Mouse (Mus musculus): Measurements from ENCODE around the gene A230050P20Rik. TPM values are rescaled to one million over a fixed set of nuclear protein-coding genes. Genes with fewer than 3 reads are reported as not detected.

Gene A230050P20Rik
- total and polyA plus RNA-seq, 3 experiments, result 63.7 to 199 (median 190) TPM

- Histone ChIP-seq H3K79me2 (ENCODE audit: control insufficient read depth, insufficient read depth, low read length, poor library complexity) (no peaks in the 10 kb centered on the region), H3K27me3 (ENCODE audit: control insufficient read depth in 1 of 2, insufficient read depth in 2 of 2, low read length in 2 of 2) (peaks cover 0 to 14% of the 10 kb centered on the region in 2 experiments; a peak in 2 of 4 replicates), H3K4me1 (ENCODE audit: control insufficient read depth in 1 of 2, insufficient read depth in 2 of 2, low read length in 2 of 2) (peaks cover 0 to 7% of the 10 kb centered on the region in 2 experiments; a peak in 3 of 4 replicates), H3K4me3 (ENCODE audit: control insufficient read depth in 1 of 2, insufficient read depth in 1 of 2, low read depth in 2 of 2, low read length in 2 of 2) (no peak overlapping the region), H3K9me3 (replicated peaks; ENCODE audit: insufficient read depth, low read length) (no peaks in the 10 kb centered on the region), H3K36me3 (ENCODE audit: control insufficient read depth in 1 of 2, insufficient read depth in 2 of 2, low read length in 2 of 2) (peaks cover 0 to 6% of the 10 kb centered on the region in 2 experiments; a peak in 2 of 4 replicates), H3K9ac (ENCODE audit: control insufficient read depth, low read depth, low read length, poor library complexity, severe bottlenecking) (no peak overlapping the region), H3K27ac (ENCODE audit: control insufficient read depth, low read depth, low read length) (no peak overlapping the region)
- peak in 2 of 3 experiments; percentile 10 to 45; a peak in 2 of 6 replicates for TF ChIP-seq CTCF (IDR thresholded peaks at IDR 0.05 in 2 of 3, conservative IDR thresholded peaks at IDR 0.05 in 1 of 3; ENCODE audit: control insufficient read depth in 1 of 3, insufficient read depth in 1 of 3, low read depth in 2 of 3, low read length in 3 of 3, poor library complexity in 1 of 3, severe bottlenecking in 1 of 3)
- TF ChIP-seq HCFC1 (IDR thresholded peaks at IDR 0.05; ENCODE audit: low read depth, low read length), result no peak
- TF ChIP-seq BHLHE40 (IDR thresholded peaks at IDR 0.05; ENCODE audit: borderline replicate concordance, low read depth, low read length), result no peak
- DNase-seq (ENCODE audit: low read depth, low spot score), result peak; percentile 69
Observed at GRCm38 (mm10) chr9:20859926-20860325, 8.5 kb upstream of the A230050P20Rik start.

- peaks cover 0 to 8% of the 10 kb centered on the region in 2 experiments; a peak in 2 of 4 replicates for H3K27me3 ChIP-seq (ENCODE audit: control insufficient read depth in 1 of 2, insufficient read depth in 2 of 2, low read length in 2 of 2)
- H3K27ac ChIP-seq (ENCODE audit: control insufficient read depth, low read depth, low read length), result no peak overlapping the region
- DNase-seq (ENCODE audit: low read depth, low spot score), result peak; percentile 90
- no peaks in the 10 kb centered on the region for H3K79me2 ChIP-seq (ENCODE audit: control insufficient read depth, insufficient read depth, low read length, poor library complexity)
- TF ChIP-seq SIN3A (IDR thresholded peaks at IDR 0.05; ENCODE audit: low read length) (no peak), GATA1 (IDR thresholded peaks at IDR 0.05; ENCODE audit: low read depth, low read length) (no peak), MYB (IDR thresholded peaks at IDR 0.05; ENCODE audit: low read depth, low read length) (no peak), CTCF (IDR thresholded peaks at IDR 0.05 in 2 of 3, conservative IDR thresholded peaks at IDR 0.05 in 1 of 3; ENCODE audit: control insufficient read depth in 1 of 3, insufficient read depth in 1 of 3, low read depth in 2 of 3, low read length in 3 of 3, poor library complexity in 1 of 3, severe bottlenecking in 1 of 3) (peak in 2 of 3 experiments; percentile 99 to 100; a peak in 4 of 6 replicates)
- H3K36me3 ChIP-seq (ENCODE audit: control insufficient read depth in 1 of 2, insufficient read depth in 2 of 2, low read length in 2 of 2), result peaks cover 0 to 6% of the 10 kb centered on the region in 2 experiments; a peak in 2 of 4 replicates
- H3K9ac ChIP-seq (ENCODE audit: control insufficient read depth, low read depth, low read length, poor library complexity, severe bottlenecking), result no peak overlapping the region
- no peaks in the 10 kb centered on the region for H3K9me3 ChIP-seq (replicated peaks; ENCODE audit: insufficient read depth, low read length)
- peaks cover 0 to 7% of the 10 kb centered on the region in 2 experiments; a peak in 3 of 4 replicates for H3K4me1 ChIP-seq (ENCODE audit: control insufficient read depth in 1 of 2, insufficient read depth in 2 of 2, low read length in 2 of 2)
- H3K4me3 ChIP-seq (ENCODE audit: control insufficient read depth in 1 of 2, insufficient read depth in 1 of 2, low read depth in 2 of 2, low read length in 2 of 2), result no peak overlapping the region
Observed at GRCm38 (mm10) chr9:20861821-20862220, 6.6 kb upstream of the A230050P20Rik start.

DNA sequence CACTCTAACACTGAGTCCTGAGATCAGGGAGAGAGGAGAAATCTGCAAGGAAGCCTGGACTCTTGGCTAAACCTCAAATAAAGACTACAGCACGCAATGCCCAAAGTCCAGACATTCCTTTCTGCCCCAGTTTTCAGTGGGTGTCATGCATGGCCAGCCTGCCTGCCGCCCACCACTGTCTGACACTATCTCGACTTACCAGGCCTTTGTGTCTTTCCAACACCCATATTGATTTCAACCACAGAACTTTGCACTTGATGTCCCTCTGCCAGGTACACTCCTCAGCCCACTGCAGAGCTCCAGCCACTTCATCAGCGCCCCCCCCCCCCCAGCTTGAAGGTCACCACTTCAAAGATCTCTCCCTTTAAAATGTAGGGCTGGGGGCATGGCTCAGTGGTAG lies 6.2 kb upstream of the A230050P20Rik start:
- no peaks in the 10 kb centered on the region for H3K9me3 ChIP-seq (replicated peaks; ENCODE audit: insufficient read depth, low read length)
- H3K27me3 ChIP-seq (ENCODE audit: control insufficient read depth in 1 of 2, insufficient read depth in 2 of 2, low read length in 2 of 2), result peaks cover 0 to 8% of the 10 kb centered on the region in 2 experiments; a peak in 2 of 4 replicates
- H3K36me3 ChIP-seq (ENCODE audit: control insufficient read depth in 1 of 2, insufficient read depth in 2 of 2, low read length in 2 of 2), result peaks cover 0 to 6% of the 10 kb centered on the region in 2 experiments; a peak in 2 of 4 replicates
- no peak overlapping the region for H3K9ac ChIP-seq (ENCODE audit: control insufficient read depth, low read depth, low read length, poor library complexity, severe bottlenecking)
- H3K79me2 ChIP-seq (ENCODE audit: control insufficient read depth, insufficient read depth, low read length, poor library complexity), result no peaks in the 10 kb centered on the region
- no peak overlapping the region for H3K4me3 ChIP-seq (ENCODE audit: control insufficient read depth in 1 of 2, insufficient read depth in 1 of 2, low read depth in 2 of 2, low read length in 2 of 2)
- H3K27ac ChIP-seq (ENCODE audit: control insufficient read depth, low read depth, low read length), result no peak overlapping the region
- H3K4me1 ChIP-seq (ENCODE audit: control insufficient read depth in 1 of 2, insufficient read depth in 2 of 2, low read length in 2 of 2), result peaks cover 0 to 7% of the 10 kb centered on the region in 2 experiments; a peak in 3 of 4 replicates
- DNase-seq (ENCODE audit: low read depth, low spot score), result peak; percentile 65
- TF ChIP-seq CHD1 (IDR thresholded peaks at IDR 0.05; ENCODE audit: low read depth, low read length) (no peak), TAL1 (IDR thresholded peaks at IDR 0.05; ENCODE audit: low read length) (peak; percentile 82), POLR2AphosphoS2 (IDR thresholded peaks at IDR 0.05; ENCODE audit: low read length) (no peak)
